Mouse (Mus musculus): ENCODE results near the gene Dab2ip. TPM values are rescaled to one million over a fixed set of nuclear protein-coding genes. Genes with fewer than 3 reads are reported as not detected.

Dab2ip gene
- 100 to 1,000 TPM; 103 to 118 TPM for total RNA-seq (2021)

GRCm38 (mm10) chr2:35557911-35558825, at the start of gene Dab2ip:
Gene Dab2ip (plus strand): TSS chr2:35558266.
- peak in 1 of 2 experiments; percentile 45 for DNase-seq (ENCODE audit: extremely low spot score in 1 of 2, low spot score in 1 of 2)

DNA sequence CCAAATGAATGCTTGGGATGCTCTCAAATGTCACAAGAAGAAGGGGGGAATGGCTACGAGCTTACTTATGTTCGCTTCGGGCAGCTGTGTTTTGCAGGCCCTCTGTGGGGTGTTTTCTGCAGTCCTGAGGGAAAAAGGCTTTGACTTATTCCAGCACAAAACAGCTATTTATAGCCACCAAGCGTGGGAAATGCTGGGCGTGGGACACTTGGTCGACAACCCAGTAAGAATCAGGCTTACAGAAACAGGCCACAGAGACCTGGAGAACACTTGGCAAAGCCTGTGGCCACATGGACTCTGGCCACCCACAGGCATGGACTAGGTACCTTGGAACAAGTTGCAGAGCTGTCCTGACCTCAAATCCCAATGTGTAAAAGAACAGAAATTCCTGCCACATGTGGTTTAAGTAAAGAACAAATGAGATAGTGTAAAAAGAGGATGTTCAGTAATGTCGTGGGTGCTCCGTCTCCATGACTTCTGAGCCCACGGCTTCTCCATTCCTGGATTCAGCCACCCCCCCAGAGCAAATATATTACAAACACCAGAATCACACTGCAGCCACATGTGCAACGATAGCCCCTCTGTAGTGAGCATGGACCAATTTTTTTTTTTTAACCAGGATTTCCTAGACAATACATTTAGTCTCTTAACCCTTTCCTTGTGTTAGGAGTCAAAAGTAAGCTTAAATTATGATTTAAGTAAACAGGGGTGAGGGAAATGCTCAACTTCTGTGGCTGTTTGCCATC, 49.3 kb upstream of the Dab2ip start:
- no peak for DNase-seq (ENCODE audit: extremely low spot score in 1 of 2, low spot score in 1 of 2)

DNA sequence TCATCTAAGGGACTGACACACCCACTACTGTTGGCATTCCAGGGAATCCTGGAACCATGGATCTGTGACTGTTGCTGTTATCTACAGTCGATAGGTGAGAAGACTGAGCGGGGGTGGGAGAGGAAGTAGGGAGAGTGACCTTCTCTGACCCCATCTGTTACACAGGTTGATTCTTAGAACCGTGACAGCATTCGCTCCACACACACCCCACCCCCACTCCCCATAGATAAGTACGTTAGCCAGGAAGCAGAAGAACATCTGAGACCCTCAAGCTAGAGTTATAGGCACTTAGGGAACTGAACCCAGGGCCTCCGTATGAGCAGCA, 48.8 kb upstream of the Dab2ip start:
- DNase-seq (ENCODE audit: extremely low spot score in 1 of 2, low spot score in 1 of 2), result no peak

DNA sequence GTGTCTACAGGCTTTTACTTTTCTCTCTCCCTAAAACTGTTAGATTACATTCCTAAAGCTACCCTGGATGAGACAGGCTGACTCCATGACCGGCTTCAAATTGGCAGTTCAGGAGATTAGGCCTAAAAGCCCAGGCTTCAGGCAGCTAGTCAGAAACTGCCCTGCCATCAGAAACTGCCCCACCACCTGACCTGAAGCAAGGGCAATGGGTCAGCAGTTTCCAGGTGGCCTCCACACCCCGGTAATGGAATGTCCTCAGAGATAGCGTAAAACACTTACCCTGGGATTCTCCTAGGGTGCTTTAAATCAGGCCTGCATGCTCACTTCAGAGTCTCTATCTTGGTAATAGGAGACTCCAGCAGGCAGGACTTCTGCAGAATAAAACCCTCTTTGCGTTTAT, 48.2 kb upstream of the Dab2ip start:
- DNase-seq (ENCODE audit: extremely low spot score in 1 of 2, low spot score in 1 of 2), result no peak

GRCm38 (mm10) chr2:35510920-35511319, 47.1 kb upstream of the Dab2ip start:
- no peak for DNase-seq (ENCODE audit: extremely low spot score in 1 of 2, low spot score in 1 of 2)

DNA sequence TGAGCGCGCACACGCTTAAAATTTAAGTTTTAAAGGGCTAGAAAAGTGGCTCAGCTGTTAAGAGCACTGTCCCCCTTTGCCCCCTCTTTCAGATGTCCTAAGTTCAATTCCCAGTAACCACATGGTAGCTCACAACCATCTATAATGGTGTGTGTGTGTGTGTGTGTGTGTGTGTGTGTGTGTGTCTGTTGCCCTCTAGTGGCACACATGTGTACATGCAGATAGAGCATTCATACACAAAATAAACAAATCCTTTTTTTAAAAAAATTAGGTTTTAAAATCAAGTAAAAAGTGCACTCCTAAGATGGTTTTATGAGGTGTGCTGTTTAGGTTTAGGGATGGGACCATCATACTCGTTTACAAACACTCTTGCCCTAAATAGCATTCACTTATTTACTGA, 45.8 kb upstream of the Dab2ip start:
- no peak for DNase-seq (ENCODE audit: extremely low spot score in 1 of 2, low spot score in 1 of 2)

GRCm38 (mm10) chr2:35514051-35514892, 43.8 kb upstream of the Dab2ip start:
- DNase-seq (ENCODE audit: extremely low spot score in 1 of 2, low spot score in 1 of 2), result peak in 1 of 2 experiments; percentile 41

GRCm38 (mm10) chr2:35526612-35527242, 31.3 kb upstream of the Dab2ip start:
- DNase-seq (ENCODE audit: extremely low spot score in 1 of 2, low spot score in 1 of 2), result no peak

DNA sequence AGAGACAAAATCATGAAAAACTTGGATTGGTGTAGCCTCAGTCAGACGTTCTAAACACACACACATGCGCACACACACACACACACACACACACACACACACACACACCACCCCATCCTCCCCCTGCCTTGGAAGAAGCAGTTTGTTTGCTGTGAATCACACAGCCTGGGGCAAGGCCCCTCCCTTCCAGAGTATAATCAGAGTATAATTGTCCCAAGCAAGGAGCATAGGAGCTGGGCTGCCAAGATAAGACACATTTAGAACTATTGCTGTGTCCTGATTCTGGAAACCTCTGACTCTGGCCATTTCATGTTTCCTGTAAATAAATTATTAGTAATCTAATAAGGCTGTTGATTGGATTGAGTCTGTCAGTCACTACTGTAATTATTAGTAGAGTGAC, 29.0 kb upstream of the Dab2ip start:
- no peak for DNase-seq (ENCODE audit: extremely low spot score in 1 of 2, low spot score in 1 of 2)

- DNase-seq (ENCODE audit: extremely low spot score in 1 of 2, low spot score in 1 of 2), result peak; percentile 38 to 43
Observed at GRCm38 (mm10) chr2:35529856-35530255, 28.2 kb upstream of the Dab2ip start.

DNA sequence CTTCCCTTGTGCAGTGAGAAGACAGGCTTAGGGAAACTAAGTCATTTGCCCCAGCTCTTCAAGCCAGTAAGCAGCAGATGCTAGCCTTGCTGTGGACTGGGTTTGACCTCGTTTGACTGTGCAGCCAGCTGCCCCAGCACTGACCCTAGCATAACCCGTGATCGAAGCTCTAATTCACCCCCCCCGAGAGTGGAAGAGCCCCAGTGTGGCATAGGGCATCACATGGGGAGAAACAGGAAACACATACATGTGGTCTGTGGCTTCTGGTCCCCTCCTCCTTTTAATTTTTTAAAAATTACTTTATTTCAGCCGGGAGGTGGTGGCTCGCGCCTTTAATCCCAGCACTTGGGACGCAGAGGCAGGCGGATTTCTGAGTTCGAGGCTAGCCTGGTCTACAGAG, 27.3 kb upstream of the Dab2ip start:
- no peak for DNase-seq (ENCODE audit: extremely low spot score in 1 of 2, low spot score in 1 of 2)

GRCm38 (mm10) chr2:35533646-35534045, 24.4 kb upstream of the Dab2ip start:
- DNase-seq (ENCODE audit: extremely low spot score in 1 of 2, low spot score in 1 of 2), result no peak

- DNase-seq (ENCODE audit: extremely low spot score in 1 of 2, low spot score in 1 of 2), result peak; percentile 77 to 94
Observed at GRCm38 (mm10) chr2:35539276-35539972, 18.6 kb upstream of the Dab2ip start.

- no peak for DNase-seq (ENCODE audit: extremely low spot score in 1 of 2, low spot score in 1 of 2)
Observed at GRCm38 (mm10) chr2:35540798-35541197, 17.3 kb upstream of the Dab2ip start.

DNA sequence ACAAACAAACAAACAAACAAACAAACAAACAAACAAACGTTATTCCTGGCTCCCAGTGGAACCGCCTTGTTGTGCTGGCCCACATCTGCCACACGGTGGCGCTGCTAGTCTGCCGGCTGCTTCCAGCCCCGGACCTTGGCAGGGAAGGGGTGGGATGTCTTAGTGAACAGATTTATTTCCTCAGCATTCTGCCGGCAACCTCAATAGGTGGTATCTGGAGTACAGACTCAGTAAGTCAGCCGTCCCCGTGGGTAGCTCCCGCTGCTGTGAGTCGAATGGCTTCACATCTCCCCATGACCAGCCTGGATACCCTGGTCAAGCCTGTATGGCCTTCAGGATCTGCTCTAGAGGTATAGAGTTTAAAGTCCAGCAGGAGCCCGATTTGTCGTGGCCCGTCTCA, 13.3 kb upstream of the Dab2ip start:
- DNase-seq (ENCODE audit: extremely low spot score in 1 of 2, low spot score in 1 of 2), result peak; percentile 67 to 77

DNA sequence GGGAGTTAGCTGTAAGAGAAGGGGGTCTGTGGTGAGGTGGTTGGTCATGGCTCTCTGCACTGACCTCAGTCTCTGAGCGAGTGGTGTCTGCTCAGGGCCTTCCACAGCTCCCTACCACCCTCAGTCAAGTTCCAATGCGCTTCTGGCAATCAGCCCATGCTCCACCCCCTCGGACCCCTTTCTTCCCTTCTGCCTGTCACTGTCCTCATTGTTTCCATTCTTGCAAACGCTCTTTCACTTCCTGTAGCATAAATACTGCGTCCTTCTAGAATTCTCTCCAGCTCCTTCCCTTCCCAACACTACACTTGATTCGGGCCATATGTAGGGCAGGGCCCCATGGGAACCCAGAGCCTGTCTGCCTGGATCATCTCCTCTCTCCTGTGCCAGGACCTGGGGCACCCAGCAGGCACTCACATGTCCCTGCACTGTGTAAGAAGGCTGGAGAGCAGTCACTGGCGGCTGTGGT, 12.9 kb upstream of the Dab2ip start:
- DNase-seq (ENCODE audit: extremely low spot score in 1 of 2, low spot score in 1 of 2), result no peak

DNA sequence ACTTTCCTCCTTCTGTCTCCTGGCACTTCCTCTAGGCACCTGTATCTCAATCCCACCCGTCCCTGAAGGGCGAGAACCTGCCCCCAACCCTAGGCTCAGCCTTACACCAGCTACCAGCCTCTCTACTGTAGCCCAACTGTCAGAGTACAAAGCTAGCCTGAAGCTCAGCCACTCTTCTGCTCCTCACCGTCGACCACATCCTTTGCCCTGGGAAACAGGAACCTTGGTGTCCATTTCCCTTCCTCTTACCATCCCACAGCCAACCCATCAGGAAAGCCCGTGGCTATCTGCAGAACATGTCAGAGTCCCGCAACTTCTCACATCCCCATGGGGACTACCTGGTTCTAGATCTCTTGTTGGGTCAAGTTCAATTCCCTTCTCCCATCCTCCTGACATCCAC, 11.6 kb upstream of the Dab2ip start:
- no peak for DNase-seq (ENCODE audit: extremely low spot score in 1 of 2, low spot score in 1 of 2)

- DNase-seq (ENCODE audit: extremely low spot score in 1 of 2, low spot score in 1 of 2), result no peak
Observed at GRCm38 (mm10) chr2:35549191-35549590, 8.9 kb upstream of the Dab2ip start.

GRCm38 (mm10) chr2:35550097-35550496, 8.0 kb upstream of the Dab2ip start:
- DNase-seq (ENCODE audit: extremely low spot score in 1 of 2, low spot score in 1 of 2), result no peak
